Mouse (Mus musculus) c-Kit-positive CD71-positive TER-119-negative erythroid progenitor cells, embryonic 14.5 days (primary cell): ENCODE measurements around the gene Prps1l1.

Experiments
- DNase-seq: peaks from one replicate; pipeline ENCODE4 v3.0.0-alpha.2; 2013; ENCODE audit warnings: low read depth

The Prps1l1 gene

DNA sequence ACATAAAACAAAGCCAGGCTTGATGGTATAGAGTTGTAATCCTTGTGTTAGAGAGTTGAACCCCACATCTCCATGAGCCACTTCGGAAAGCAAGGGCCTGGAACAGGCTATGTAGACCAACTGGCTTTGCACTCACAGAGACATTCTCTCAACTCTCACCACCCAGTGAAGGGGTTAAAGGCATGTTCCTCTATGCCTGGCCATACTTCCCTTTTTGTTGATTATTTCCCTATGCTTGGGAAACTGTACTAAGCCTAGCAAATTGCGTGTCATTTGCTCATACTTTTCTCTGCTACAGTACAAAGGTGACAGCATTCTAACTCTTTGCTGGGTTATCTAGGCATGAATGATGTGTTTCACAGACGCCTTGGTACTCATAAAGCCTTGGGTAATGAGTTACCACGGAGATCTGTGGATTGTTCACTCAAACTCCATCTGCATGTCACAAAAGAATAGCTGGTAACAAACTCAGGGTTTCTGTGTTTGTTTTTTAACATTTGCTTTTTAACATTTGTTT is 41.4 kb downstream of the Prps1l1 start:
- DNase-seq = no peak

DNA sequence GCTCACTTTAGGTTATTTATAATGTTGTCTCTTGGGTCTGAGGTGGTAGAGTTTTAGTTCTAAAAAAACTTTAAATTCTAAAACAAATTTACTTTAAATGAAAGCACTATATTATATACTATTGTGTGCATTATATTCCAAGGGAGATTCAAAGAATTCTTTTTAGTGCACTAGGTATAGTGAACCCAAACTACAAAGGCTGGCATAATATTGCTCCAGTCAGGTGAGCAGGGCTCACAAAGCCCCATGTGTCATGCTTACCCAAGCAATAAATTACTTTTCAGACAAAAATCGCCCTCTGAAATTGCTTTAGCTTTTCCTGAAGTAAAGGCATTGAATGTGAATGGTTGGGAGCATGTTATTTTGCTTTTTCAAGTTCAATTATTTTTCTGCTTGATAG is 43.0 kb downstream of the Prps1l1 start:
- no peak for DNase-seq
